7 mouse cellular contexts compared by ENCODE assay signal in genomic region chr3:37758611-37759322, GRCm38 (mm10). TPM values are rescaled to one million over a fixed set of nuclear protein-coding genes. Genes with fewer than 3 reads are reported as not detected.
DNase-seq lines count a peak whose midpoint lies in the region; ATAC-seq lines count a peak whose summit lies in the region.

No protein-coding gene starts in this region.

- H3K27ac ChIP-seq in embryonic facial prominence, embryonic 15.5 days (replicated peaks) = no peak overlapping the region
- peak overlapping the region; percentile 68 for H3K27ac ChIP-seq in hindbrain, embryonic 10.5 days
- peak overlapping the region; percentile 49 for H3K27ac ChIP-seq in liver, embryonic 16.5 days (ENCODE audit: low read length)
- peak overlapping the region; percentile 73 for H3K27ac ChIP-seq in stomach, embryonic 16.5 days (ENCODE audit: low read length)

- peaks cover 9% of the 10 kb centered on the region; the same call in 1 of the 2 replicates for H3K4me1 ChIP-seq in embryonic facial prominence, embryonic 15.5 days
- peaks cover 21% of the 10 kb centered on the region for H3K4me1 ChIP-seq in hindbrain, embryonic 10.5 days (replicated peaks)
- H3K4me1 ChIP-seq in liver, embryonic 16.5 days (ENCODE audit: control insufficient read depth, low read depth, low read length) = peaks cover 15% of the 10 kb centered on the region
- peaks cover 13% of the 10 kb centered on the region for H3K4me1 ChIP-seq in stomach, embryonic 16.5 days (ENCODE audit: control insufficient read depth, insufficient read depth, low read length)

- no peak for ATAC-seq in embryonic facial prominence, embryonic 15.5 days (ENCODE audit: insufficient number of reproducible peaks, low FRiP score, low TSS enrichment, low read depth)
- no peak for ATAC-seq in liver, embryonic 16.5 days (ENCODE audit: low read depth)
- no peak for ATAC-seq in stomach, embryonic 16.5 days (ENCODE audit: insufficient read depth, low FRiP score)

- 38% methylated on average over 9 of the region's 9 CpGs for WGBS in embryonic facial prominence, embryonic 15.5 days
- WGBS in hindbrain, embryonic 10.5 days = 46% methylated on average over 9 of the region's 9 CpGs
- WGBS in liver, embryonic 16.5 days (ENCODE audit: insufficient replicate concordance) = 22% methylated on average over 9 of the region's 9 CpGs
- 38% methylated on average over 9 of the region's 9 CpGs for WGBS in stomach, embryonic 16.5 days

- H3K27me3 ChIP-seq in embryonic facial prominence, embryonic 15.5 days = no peaks in the 10 kb centered on the region
- no peaks in the 10 kb centered on the region for H3K27me3 ChIP-seq in hindbrain, embryonic 10.5 days (ENCODE audit: insufficient read depth, poor library complexity, severe bottlenecking)
- H3K27me3 ChIP-seq in liver, embryonic 16.5 days (ENCODE audit: control insufficient read depth, insufficient read depth, low read depth, low read length) = no peaks in the 10 kb centered on the region
- H3K27me3 ChIP-seq in stomach, embryonic 16.5 days (ENCODE audit: control insufficient read depth, insufficient read depth, low read length) = no peaks in the 10 kb centered on the region

- no peak overlapping the region for H3K9ac ChIP-seq in embryonic facial prominence, embryonic 15.5 days
- H3K9ac ChIP-seq in liver, embryonic 16.5 days (ENCODE audit: low read depth, low read length) = no peak overlapping the region
- peak overlapping the region; percentile 23; the same call in 1 of the 2 replicates for H3K9ac ChIP-seq in stomach, embryonic 16.5 days (ENCODE audit: low read length)

- H3K36me3 ChIP-seq in embryonic facial prominence, embryonic 15.5 days = no peaks in the 10 kb centered on the region
- no peaks in the 10 kb centered on the region for H3K36me3 ChIP-seq in hindbrain, embryonic 10.5 days
- no peaks in the 10 kb centered on the region for H3K36me3 ChIP-seq in liver, embryonic 16.5 days (ENCODE audit: control insufficient read depth, insufficient read depth)
- H3K36me3 ChIP-seq in stomach, embryonic 16.5 days (ENCODE audit: control insufficient read depth, insufficient read depth, low read length) = no peaks in the 10 kb centered on the region

- DNase-seq in MEL-GATA-1-ER (ENCODE audit: extremely low read depth, low read depth) = peak; percentile 71
- DNase-seq in hindbrain, embryonic 10.5 days (ENCODE audit: low spot score) = no peak
- DNase-seq in layer of hippocampus, postnatal 25 days (ENCODE audit: extremely low spot score in 1 of 2, low spot score in 1 of 2) = no peak
- no peak for DNase-seq in right cerebral cortex, adult 2 months (ENCODE audit: low spot score in 2 of 2)

- H3K4me3 ChIP-seq in embryonic facial prominence, embryonic 15.5 days (replicated peaks) = no peak overlapping the region
- peak overlapping the region; percentile 29; the same call in 1 of the 2 replicates for H3K4me3 ChIP-seq in hindbrain, embryonic 10.5 days
- H3K4me3 ChIP-seq in liver, embryonic 16.5 days (ENCODE audit: low read depth, low read length) = no peak overlapping the region
- H3K4me3 ChIP-seq in stomach, embryonic 16.5 days (replicated peaks; ENCODE audit: low read length) = peak overlapping the region; percentile 14; the same call in 1 of the 2 replicates

- no peaks in the 10 kb centered on the region for H3K9me3 ChIP-seq in embryonic facial prominence, embryonic 15.5 days (replicated peaks)
- H3K9me3 ChIP-seq in hindbrain, embryonic 10.5 days = 0 out of 2 replicates have a peak, but pooled peaks cover 6% of the 10 kb centered on the region
- H3K9me3 ChIP-seq in liver, embryonic 16.5 days (replicated peaks; ENCODE audit: control insufficient read depth, low read length) = no peaks in the 10 kb centered on the region
- H3K9me3 ChIP-seq in stomach, embryonic 16.5 days (replicated peaks; ENCODE audit: control insufficient read depth, low read length) = peaks cover 6% of the 10 kb centered on the region; the same call in 1 of the 2 replicates

- H3K4me2 ChIP-seq in embryonic facial prominence, embryonic 15.5 days (replicated peaks) = peak overlapping the region; percentile 10; the same call in 1 of the 2 replicates
- H3K4me2 ChIP-seq in liver, embryonic 16.5 days (ENCODE audit: low read depth, low read length) = peak overlapping the region; percentile 28
- peak overlapping the region; percentile 46 for H3K4me2 ChIP-seq in stomach, embryonic 16.5 days (ENCODE audit: low read depth, low read length)

RNA-seq across cellular contexts. Expression of gene Gm5148, which starts 34.5 kb away (rescaled TPM):
- 5.4 and 6.8 TPM in 2 replicates for polyA plus RNA-seq in embryonic facial prominence, embryonic 15.5 days (2015; fragmentation: Nextera tagmentation; extraction: Ambion mirVana)
- 3.2 and 3.4 TPM in 2 replicates for polyA plus RNA-seq in hindbrain, embryonic 10.5 days (2016; fragmentation: Nextera tagmentation; extraction: Ambion mirVana)
- polyA plus RNA-seq in liver, embryonic 16.5 days (2015; fragmentation: Nextera tagmentation; extraction: Ambion mirVana) = 2.6 and 2.9 TPM in 2 replicates
- polyA plus RNA-seq in stomach, embryonic 16.5 days (2015; fragmentation: Nextera tagmentation; extraction: Ambion mirVana) = 5.5 and 6.3 TPM in 2 replicates
- total RNA-seq in layer of hippocampus, postnatal 25 days (2021) = 1 to 10 TPM; 3.6 to 4.5 TPM

Comparison
In these comparisons a context has a peak if more than half of its experiments do, and no peak if none do; other contexts are left out.
1. H3K4me3 ChIP-seq: peak in hindbrain, embryonic 10.5 days (single experiment) and stomach, embryonic 16.5 days (single experiment); none in embryonic facial prominence, embryonic 15.5 days (single experiment) and liver, embryonic 16.5 days (single experiment).
2. Peak in every context shown above with its lines, with median percentiles within 50 percentile points of each other: H3K4me2 ChIP-seq.